Mouse (Mus musculus) frontal cortex, postnatal 10 days (tissue): ENCODE data around the gene Srp54a.
"Not testable (repeated sequence)": the region's sequence is repeated elsewhere in the genome, so short reads cannot be mapped to it uniquely, and the experiment has no call there.

Source experiments
- DNase-seq, 2 experiments: peaks; one replicate each; pipeline ENCODE4 v3.0.0; 2022; ENCODE audit warnings: low spot score in 2 of 2, mixed read lengths in 1 of 2

Gene Srp54a

DNA sequence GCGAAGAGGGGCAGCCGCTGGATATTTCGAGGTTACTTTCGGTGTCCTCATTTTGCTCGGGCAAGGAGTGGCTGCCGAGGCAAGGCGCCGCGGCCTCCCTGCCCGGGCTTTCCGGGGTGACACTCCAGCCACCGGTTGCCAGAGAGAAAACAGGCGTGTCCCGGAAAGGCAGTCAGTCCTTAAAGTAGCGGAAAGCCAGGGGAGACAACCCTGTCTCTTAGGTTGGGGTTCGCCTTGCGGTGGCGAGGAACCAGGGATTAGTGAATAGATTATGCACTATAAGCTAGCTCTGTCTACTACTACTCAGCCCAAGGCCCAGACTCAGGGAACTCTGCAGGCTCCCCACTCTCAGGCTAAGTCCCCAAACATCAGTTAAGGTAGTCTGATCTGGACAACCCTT lies 44.7 kb downstream of the Srp54a start:
- DNase-seq, result not testable (repeated sequence)

DNA sequence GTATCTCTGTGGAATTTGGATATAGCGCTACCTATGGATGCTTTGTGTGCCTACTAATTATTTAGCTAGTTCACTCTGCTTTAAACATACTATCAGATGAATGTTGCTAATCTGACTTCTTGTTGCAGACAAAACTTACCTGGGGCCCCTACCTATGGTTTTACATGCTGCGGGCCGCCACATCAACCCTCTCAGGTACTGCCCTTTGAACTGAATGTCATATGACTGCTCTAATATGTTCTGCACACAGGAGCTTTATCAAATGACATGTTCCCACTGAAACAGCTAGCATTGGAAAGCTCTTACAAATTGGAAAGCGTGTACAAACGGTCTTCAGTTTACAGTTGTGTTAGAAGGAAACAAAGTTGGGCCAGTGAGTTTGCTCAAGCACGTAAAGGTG lies 55.5 kb downstream of the Srp54a start:
- not testable (repeated sequence) for DNase-seq

DNA sequence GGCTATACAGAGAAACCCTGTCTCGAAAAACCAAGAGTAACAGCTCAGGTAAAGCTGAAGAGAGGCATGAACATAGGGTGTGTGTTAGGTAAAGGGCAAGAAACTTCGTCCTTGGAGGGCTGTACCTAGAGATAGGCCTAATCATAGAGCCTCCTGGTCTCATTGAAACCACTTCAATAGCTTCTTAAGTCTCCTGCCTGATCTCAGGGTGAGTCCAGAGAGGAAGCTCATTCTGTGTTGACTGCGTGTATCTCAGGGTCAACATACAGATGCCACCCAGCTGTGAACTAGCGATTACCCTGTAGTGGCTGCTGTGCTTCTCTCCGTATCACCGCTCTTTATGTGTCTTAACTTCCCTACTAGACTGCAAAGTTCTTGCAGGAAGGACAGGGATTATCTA lies 57.8 kb downstream of the Srp54a start:
- not testable (repeated sequence) for DNase-seq

DNA sequence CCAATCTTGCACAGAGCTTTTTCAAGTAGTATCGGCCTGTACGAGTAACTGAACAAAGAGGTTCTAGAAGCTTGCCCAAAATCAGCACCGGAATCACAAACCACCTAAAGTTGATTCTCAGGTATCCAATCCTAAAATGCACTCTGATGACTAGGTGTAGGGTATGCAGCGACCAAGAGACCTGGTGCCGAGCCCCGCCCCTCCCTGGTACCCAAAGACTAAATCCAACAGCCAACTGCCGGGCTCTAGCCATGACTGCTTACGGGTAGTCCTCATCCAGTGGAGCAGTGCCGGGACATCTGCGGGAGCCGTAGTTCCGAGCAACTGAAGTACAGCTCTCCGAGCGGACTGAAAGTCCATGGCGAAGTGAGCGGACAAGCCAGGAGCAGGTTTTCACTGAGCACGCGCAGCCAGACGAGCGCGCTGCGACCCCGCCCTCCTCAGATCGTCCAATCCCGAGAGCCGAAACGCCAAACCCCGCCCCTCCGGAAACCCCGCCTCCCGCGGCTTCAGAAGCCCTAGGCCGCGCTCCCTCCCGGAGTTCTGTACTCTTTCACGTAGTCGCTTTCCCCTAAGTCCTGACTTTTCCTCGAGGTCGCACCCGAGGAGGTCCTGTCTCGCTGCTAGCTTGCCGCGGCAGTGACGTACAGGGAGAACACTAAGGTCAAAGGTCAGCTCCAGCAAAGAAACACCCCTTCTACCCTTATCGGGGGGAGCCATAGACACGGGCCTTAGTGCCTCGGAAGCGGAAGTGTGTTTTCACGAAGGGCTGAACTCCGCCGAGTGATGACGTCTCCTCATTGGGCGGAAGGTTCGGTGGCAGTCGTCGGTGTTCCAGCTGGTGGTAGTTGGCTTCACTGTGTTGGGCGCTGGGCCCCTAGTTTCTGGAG lies 74.7 kb downstream of the Srp54a start, which contains the start of gene Srp54b:
Srp54b (plus strand) TSS at position 546 of the 890 bp plus-strand sequence.
- DNase-seq, result not testable (repeated sequence)

DNA sequence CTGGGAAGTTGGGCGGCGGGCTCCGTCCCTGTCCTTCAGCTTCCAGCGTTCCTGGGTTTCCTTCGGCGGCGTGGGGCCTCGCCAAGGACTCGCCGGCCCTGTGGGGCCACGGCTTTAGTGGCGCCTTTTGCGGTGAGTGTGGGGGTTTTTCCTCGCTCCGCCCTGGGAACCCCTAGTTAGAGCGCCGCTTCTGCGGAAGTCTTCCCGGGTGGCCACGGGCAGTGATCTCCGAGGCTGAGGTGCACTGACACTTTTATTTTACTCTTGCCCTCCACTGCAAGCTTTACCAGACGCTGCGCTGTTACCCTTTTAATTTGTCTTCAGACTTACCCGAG lies 75.4 kb downstream of the Srp54a start:
- DNase-seq, result not testable (repeated sequence)
